Mouse (Mus musculus): ENCODE results near the gene Ror2.
"Not testable (repeated sequence)": the region's sequence is repeated elsewhere in the genome, so short reads cannot be mapped to it uniquely, and the experiment has no call there.

- TF ChIP-seq EP300 (IDR thresholded peaks at IDR 0.05; ENCODE audit: low read depth) = not testable (repeated sequence)
- TF ChIP-seq CTCF (IDR thresholded peaks at IDR 0.05; ENCODE audit: low read depth) = peak; percentile 36; the same call in 1 of the 2 replicates
These were observed 29.8 kb upstream of the Ror2 start for GRCm38 (mm10) chr13:53315757-53316156.

Measured in liver, postnatal 0 days (tissue).